Mouse (Mus musculus): ENCODE results near the gene Lrrk1. TPM values are rescaled to one million over a fixed set of nuclear protein-coding genes. Genes with fewer than 3 reads are reported as not detected.
A peak's percentile ranks its signal among the peaks of the same experiment; 100 is the strongest.

Gene Lrrk1
- polyA plus RNA-seq, 1 experiment from 2014 or later, result 2.9 TPM

GRCm38 (mm10) chr7:66355791-66356522 is 32.2 kb downstream of the Lrrk1 start:
- no peaks in the 10 kb centered on the region for H3K4me1 ChIP-seq (ENCODE audit: control insufficient read depth, insufficient read depth, low read length)
- H3K4me3 ChIP-seq (ENCODE audit: low read depth, low read length), result no peak overlapping the region
- H3K9ac ChIP-seq (ENCODE audit: low read length), result no peak overlapping the region
- WGBS, result 89% methylated on average over 8 of the region's 8 CpGs
- 0 out of 2 replicates have a peak, but pooled peaks cover 3% of the 10 kb centered on the region for H3K9me3 ChIP-seq (ENCODE audit: control insufficient read depth, low read length)
- peak; percentile 33 for DNase-seq (ENCODE audit: low spot score, missing footprints)
- H3K27me3 ChIP-seq (ENCODE audit: control insufficient read depth, insufficient read depth, low read length), result no peaks in the 10 kb centered on the region
- H3K4me2 ChIP-seq, result no peak overlapping the region
- ATAC-seq (ENCODE audit: low FRiP score), result no peak
- no peak overlapping the region for H3K27ac ChIP-seq (ENCODE audit: low read depth, low read length)
- H3K36me3 ChIP-seq (ENCODE audit: control insufficient read depth, insufficient read depth, low read length), result no peaks in the 10 kb centered on the region

GRCm38 (mm10) chr7:66354911-66355310 is 33.2 kb downstream of the Lrrk1 start:
- H3K4me2 ChIP-seq, result no peak overlapping the region
- no peak overlapping the region for H3K9ac ChIP-seq (ENCODE audit: low read length)
- ATAC-seq (ENCODE audit: low FRiP score), result no peak
- DNase-seq (ENCODE audit: low spot score, missing footprints), result peak; percentile 53
- no peaks in the 10 kb centered on the region for H3K27me3 ChIP-seq (ENCODE audit: control insufficient read depth, insufficient read depth, low read length)
- WGBS, result 67% methylated on average over 3 of the region's 3 CpGs
- H3K9me3 ChIP-seq (ENCODE audit: control insufficient read depth, low read length), result no peaks in the 10 kb centered on the region
- no peaks in the 10 kb centered on the region for H3K4me1 ChIP-seq (ENCODE audit: control insufficient read depth, insufficient read depth, low read length)
- H3K27ac ChIP-seq (ENCODE audit: low read depth, low read length), result no peak overlapping the region
- no peak overlapping the region for H3K4me3 ChIP-seq (ENCODE audit: low read depth, low read length)
- H3K36me3 ChIP-seq (ENCODE audit: control insufficient read depth, insufficient read depth, low read length), result no peaks in the 10 kb centered on the region

GRCm38 (mm10) chr7:66351074-66351473 is 37.1 kb downstream of the Lrrk1 start:
- Histone ChIP-seq H3K27ac (ENCODE audit: low read depth, low read length) (no peak overlapping the region), H3K9me3 (ENCODE audit: control insufficient read depth, low read length) (no peaks in the 10 kb centered on the region), H3K4me3 (ENCODE audit: low read depth, low read length) (no peak overlapping the region), H3K36me3 (ENCODE audit: control insufficient read depth, insufficient read depth, low read length) (no peaks in the 10 kb centered on the region), H3K9ac (ENCODE audit: low read length) (no peak overlapping the region), H3K27me3 (ENCODE audit: control insufficient read depth, insufficient read depth, low read length) (no peaks in the 10 kb centered on the region), H3K4me1 (ENCODE audit: control insufficient read depth, insufficient read depth, low read length) (no peaks in the 10 kb centered on the region), H3K4me2 (no peak overlapping the region)
- WGBS, result 86% methylated on average over 4 of the region's 4 CpGs
- peak; percentile 59 for DNase-seq (ENCODE audit: low spot score, missing footprints)
- no peak for ATAC-seq (ENCODE audit: low FRiP score)

GRCm38 (mm10) chr7:66349670-66350069 is 38.5 kb downstream of the Lrrk1 start:
- no peaks in the 10 kb centered on the region for H3K9me3 ChIP-seq (ENCODE audit: control insufficient read depth, low read length)
- H3K4me3 ChIP-seq (ENCODE audit: low read depth, low read length), result no peak overlapping the region
- H3K4me2 ChIP-seq, result no peak overlapping the region
- H3K4me1 ChIP-seq (ENCODE audit: control insufficient read depth, insufficient read depth, low read length), result no peaks in the 10 kb centered on the region
- H3K9ac ChIP-seq (ENCODE audit: low read length), result no peak overlapping the region
- no peaks in the 10 kb centered on the region for H3K27me3 ChIP-seq (ENCODE audit: control insufficient read depth, insufficient read depth, low read length)
- WGBS, result 78% methylated on average over 11 of the region's 11 CpGs
- peak; percentile 64 for DNase-seq (ENCODE audit: low spot score, missing footprints)
- H3K27ac ChIP-seq (ENCODE audit: low read depth, low read length), result no peak overlapping the region
- no peak for ATAC-seq (ENCODE audit: low FRiP score)
- H3K36me3 ChIP-seq (ENCODE audit: control insufficient read depth, insufficient read depth, low read length), result no peaks in the 10 kb centered on the region

- no peaks in the 10 kb centered on the region for H3K4me1 ChIP-seq (ENCODE audit: control insufficient read depth, insufficient read depth, low read length)
- 92% methylated on average over 10 of the region's 10 CpGs for WGBS
- DNase-seq (ENCODE audit: low spot score, missing footprints), result peak; percentile 39
- H3K4me2 ChIP-seq, result no peak overlapping the region
- no peaks in the 10 kb centered on the region for H3K27me3 ChIP-seq (ENCODE audit: control insufficient read depth, insufficient read depth, low read length)
- H3K36me3 ChIP-seq (ENCODE audit: control insufficient read depth, insufficient read depth, low read length), result no peaks in the 10 kb centered on the region
- no peaks in the 10 kb centered on the region for H3K9me3 ChIP-seq (ENCODE audit: control insufficient read depth, low read length)
- no peak overlapping the region for H3K9ac ChIP-seq (ENCODE audit: low read length)
- ATAC-seq (ENCODE audit: low FRiP score), result no peak
- H3K4me3 ChIP-seq (ENCODE audit: low read depth, low read length), result no peak overlapping the region
- H3K27ac ChIP-seq (ENCODE audit: low read depth, low read length), result no peak overlapping the region
These were observed 39.6 kb downstream of the Lrrk1 start for GRCm38 (mm10) chr7:66348588-66348987.

- Histone ChIP-seq H3K4me1 (ENCODE audit: control insufficient read depth, insufficient read depth, low read length) (no peaks in the 10 kb centered on the region), H3K4me2 (no peak overlapping the region), H3K36me3 (ENCODE audit: control insufficient read depth, insufficient read depth, low read length) (no peaks in the 10 kb centered on the region), H3K9ac (ENCODE audit: low read length) (no peak overlapping the region), H3K27ac (ENCODE audit: low read depth, low read length) (no peak overlapping the region), H3K27me3 (ENCODE audit: control insufficient read depth, insufficient read depth, low read length) (no peaks in the 10 kb centered on the region), H3K4me3 (ENCODE audit: low read depth, low read length) (no peak overlapping the region), H3K9me3 (ENCODE audit: control insufficient read depth, low read length) (no peaks in the 10 kb centered on the region)
- peak; percentile 48; the same call in 1 of the 2 replicates for ATAC-seq (ENCODE audit: low FRiP score)
- peak; percentile 82 for DNase-seq (ENCODE audit: low spot score, missing footprints)
- 60% methylated on average over 9 of the region's 9 CpGs for WGBS
These were observed 41.0 kb downstream of the Lrrk1 start for GRCm38 (mm10) chr7:66346959-66347663.

GRCm38 (mm10) chr7:66343307-66343706 is 44.8 kb downstream of the Lrrk1 start:
- Histone ChIP-seq H3K36me3 (ENCODE audit: control insufficient read depth, insufficient read depth, low read length) (no peaks in the 10 kb centered on the region), H3K9me3 (ENCODE audit: control insufficient read depth, low read length) (no peaks in the 10 kb centered on the region), H3K4me1 (ENCODE audit: control insufficient read depth, insufficient read depth, low read length) (no peaks in the 10 kb centered on the region), H3K27ac (ENCODE audit: low read depth, low read length) (no peak overlapping the region), H3K4me2 (no peak overlapping the region), H3K4me3 (ENCODE audit: low read depth, low read length) (no peak overlapping the region), H3K27me3 (ENCODE audit: control insufficient read depth, insufficient read depth, low read length) (no peaks in the 10 kb centered on the region), H3K9ac (ENCODE audit: low read length) (no peak overlapping the region)
- DNase-seq (ENCODE audit: low spot score, missing footprints), result peak; percentile 51
- WGBS, result 84% methylated on average over 5 of the region's 5 CpGs
- no peak for ATAC-seq (ENCODE audit: low FRiP score)

GRCm38 (mm10) chr7:66342831-66343230 is 45.3 kb downstream of the Lrrk1 start:
- Histone ChIP-seq H3K36me3 (ENCODE audit: control insufficient read depth, insufficient read depth, low read length) (no peaks in the 10 kb centered on the region), H3K9me3 (ENCODE audit: control insufficient read depth, low read length) (no peaks in the 10 kb centered on the region), H3K4me1 (ENCODE audit: control insufficient read depth, insufficient read depth, low read length) (no peaks in the 10 kb centered on the region), H3K4me3 (ENCODE audit: low read depth, low read length) (no peak overlapping the region), H3K4me2 (no peak overlapping the region), H3K9ac (ENCODE audit: low read length) (no peak overlapping the region), H3K27me3 (ENCODE audit: control insufficient read depth, insufficient read depth, low read length) (no peaks in the 10 kb centered on the region), H3K27ac (ENCODE audit: low read depth, low read length) (no peak overlapping the region)
- WGBS, result 74% methylated on average over 6 of the region's 6 CpGs
- peak; percentile 37 for DNase-seq (ENCODE audit: low spot score, missing footprints)
- ATAC-seq (ENCODE audit: low FRiP score), result no peak

- no peak overlapping the region for H3K4me2 ChIP-seq
- 36% methylated on average over 4 of the region's 4 CpGs for WGBS
These were observed 45.8 kb downstream of the Lrrk1 start for GRCm38 (mm10) chr7:66342323-66342722.

More at GRCm38 (mm10) chr7:66342323-66342722, 45.8 kb downstream of the Lrrk1 start:
- H3K27ac ChIP-seq (ENCODE audit: low read depth, low read length), result no peak overlapping the region
- no peak overlapping the region for H3K9ac ChIP-seq (ENCODE audit: low read length)
- ATAC-seq (ENCODE audit: low FRiP score) (no peak), DNase-seq (ENCODE audit: low spot score, missing footprints) (peak; percentile 87)
- no peaks in the 10 kb centered on the region for H3K4me1 ChIP-seq (ENCODE audit: control insufficient read depth, insufficient read depth, low read length)
- no peaks in the 10 kb centered on the region for H3K36me3 ChIP-seq (ENCODE audit: control insufficient read depth, insufficient read depth, low read length)
- no peak overlapping the region for H3K4me3 ChIP-seq (ENCODE audit: low read depth, low read length)
- no peaks in the 10 kb centered on the region for H3K27me3 ChIP-seq (ENCODE audit: control insufficient read depth, insufficient read depth, low read length)
- H3K9me3 ChIP-seq (ENCODE audit: control insufficient read depth, low read length), result no peaks in the 10 kb centered on the region

Data from midbrain, embryonic 11.5 days (tissue).